Mouse (Mus musculus): ENCODE measurements around the gene Ppp1r8.

Gene Ppp1r8

GRCm38 (mm10) chr4:132783732-132784131 is 59.2 kb downstream of the Ppp1r8 start:
- no peak for DNase-seq (ENCODE audit: inconsistent age in 2 of 2, low spot score in 1 of 2)

- no peak for DNase-seq (ENCODE audit: inconsistent age in 2 of 2, low spot score in 1 of 2)
These were observed 62.7 kb downstream of the Ppp1r8 start for GRCm38 (mm10) chr4:132780288-132780687.

GRCm38 (mm10) chr4:132778562-132779201 is 64.3 kb downstream of the Ppp1r8 start:
- no peak for DNase-seq (ENCODE audit: inconsistent age in 2 of 2, low spot score in 1 of 2)

Data from adrenal gland, adult (tissue).